Mouse (Mus musculus) cerebellum, adult 2 months (tissue): ENCODE data around the gene Cd244a. TPM values are rescaled to one million over a fixed set of nuclear protein-coding genes. Genes with fewer than 3 reads are reported as not detected.
A peak's percentile ranks its signal among the peaks of the same experiment; 100 is the strongest.

ENCODE experiments used
- DNase-seq, 2 experiments: peaks; one replicate each; pipeline ENCODE4 v3.0.0; 2021
- H3K27ac ChIP-seq: fragments of 200-500 bp; 2 replicates; pipeline ENCODE4 v1.5.1; 2012; ENCODE audit warnings: low read length, control low read depth, inconsistent platforms; ENCODE audit not compliant: insufficient read depth
- H3K27me3 ChIP-seq: fragments of 200-500 bp; 2 replicates; pipeline ENCODE4 v1.6.1; 2012; ENCODE audit warnings: inconsistent platforms, mild to moderate bottlenecking, low read length, moderate library complexity; ENCODE audit not compliant: control insufficient read depth, insufficient read depth
- H3K4me1 ChIP-seq: fragments of 200-500 bp; 2 replicates; pipeline ENCODE4 v1.6.1; 2011; ENCODE audit warnings: low read length; ENCODE audit not compliant: control insufficient read depth, insufficient read depth
- H3K4me3 ChIP-seq: fragments of 200-500 bp; replicated peaks from 2 replicates; pipeline ENCODE3; 2011; ENCODE audit warnings: mild to moderate bottlenecking, low read depth, low read length, control low read depth; ENCODE audit not compliant: insufficient read depth
- CTCF ChIP-seq: fragments of 200-500 bp; IDR thresholded peaks from 2 replicates; pipeline ENCODE4 v1.5.1; 2011; ENCODE audit warnings: low read depth, mild to moderate bottlenecking, control low read depth, low read length, moderate library complexity, borderline replicate concordance; ENCODE audit not compliant: insufficient read depth
- POLR2A ChIP-seq: fragments of 200-500 bp; IDR thresholded peaks from 2 replicates; pipeline ENCODE4 v1.6.1; 2011; ENCODE audit warnings: low read length, control low read depth, borderline replicate concordance; ENCODE audit not compliant: insufficient read depth
- WGBS: fragments of 180-500 bp; shearing (Covaris S2); methylation state at CpG from one replicate; pipeline ENCODE4 v1.1.7; 2018; 5-methylcytosine and 5-hydroxymethylcytosine counted together
- polyA plus RNA-seq: library from polyadenylated mRNA; depleted of rRNA; stranded (reverse); fragments of >200 nt; gene quantifications from 2 replicates; pipeline ENCODE4 v1.2.3, GENCODE M21; 2012

Gene Cd244a
- polyA plus RNA-seq, 1 experiment: not detected

GRCm38 (mm10) chr1:171619001-171619400 is 60.0 kb downstream of the Cd244a start:
- H3K4me3 ChIP-seq: no peak overlapping the region
- no peaks in the 10 kb centered on the region for H3K27me3 ChIP-seq
- H3K4me1 ChIP-seq: peaks cover 5% of the 10 kb centered on the region
- H3K27ac ChIP-seq: no peak overlapping the region
- TF ChIP-seq POLR2A: no peak
- no peak for TF ChIP-seq CTCF
- DNase-seq: no peak
- 79% methylated on average over 8 of the region's 8 CpGs for WGBS

GRCm38 (mm10) chr1:171619645-171620044 is 60.7 kb downstream of the Cd244a start:
- no peak for TF ChIP-seq CTCF
- no peak for TF ChIP-seq POLR2A
- 85% methylated on average over 3 of the region's 3 CpGs for WGBS
- H3K4me1 ChIP-seq: peaks cover 5% of the 10 kb centered on the region
- no peaks in the 10 kb centered on the region for H3K27me3 ChIP-seq
- H3K27ac ChIP-seq: no peak overlapping the region
- no peak for DNase-seq
- H3K4me3 ChIP-seq: no peak overlapping the region

GRCm38 (mm10) chr1:171620091-171620490 is 61.1 kb downstream of the Cd244a start:
- Histone ChIP-seq H3K4me1 (peaks cover 5% of the 10 kb centered on the region), H3K27me3 (no peaks in the 10 kb centered on the region), H3K4me3 (no peak overlapping the region), H3K27ac (no peak overlapping the region)
- 94% methylated on average over 6 of the region's 6 CpGs for WGBS
- TF ChIP-seq CTCF: no peak
- TF ChIP-seq POLR2A: no peak
- no peak for DNase-seq

GRCm38 (mm10) chr1:171627801-171628200 is 68.8 kb downstream of the Cd244a start:
- 78% methylated on average over 3 of the region's 3 CpGs for WGBS
- TF ChIP-seq CTCF (no peak), POLR2A (no peak)

GRCm38 (mm10) chr1:171629168-171629567 is 70.2 kb downstream of the Cd244a start:
- WGBS: 84% methylated on average over 6 of the region's 6 CpGs
- H3K27ac ChIP-seq: no peak overlapping the region
- H3K4me3 ChIP-seq: no peak overlapping the region
- H3K4me1 ChIP-seq: no peaks in the 10 kb centered on the region
- TF ChIP-seq CTCF (no peak), POLR2A (no peak)
- H3K27me3 ChIP-seq: no peaks in the 10 kb centered on the region
- no peak for DNase-seq

More at GRCm38 (mm10) chr1:171627801-171628200, 68.8 kb downstream of the Cd244a start:
- no peak overlapping the region for H3K27ac ChIP-seq
- H3K4me1 ChIP-seq: no peaks in the 10 kb centered on the region
- H3K4me3 ChIP-seq: no peak overlapping the region
- no peak for DNase-seq
- H3K27me3 ChIP-seq: no peaks in the 10 kb centered on the region

GRCm38 (mm10) chr1:171630041-171630440 is 71.0 kb downstream of the Cd244a start:
- no peak overlapping the region for H3K27ac ChIP-seq
- WGBS: 82% methylated on average over 7 of the region's 7 CpGs
- no peak overlapping the region for H3K4me3 ChIP-seq
- DNase-seq: no peak
- H3K4me1 ChIP-seq: no peaks in the 10 kb centered on the region
- no peak for TF ChIP-seq POLR2A
- TF ChIP-seq CTCF: no peak
- H3K27me3 ChIP-seq: no peaks in the 10 kb centered on the region

GRCm38 (mm10) chr1:171630912-171631311 is 71.9 kb downstream of the Cd244a start:
- TF ChIP-seq CTCF (no peak), POLR2A (no peak)
- no peak for DNase-seq
- 43% methylated on average over 4 of the region's 4 CpGs for WGBS
- Histone ChIP-seq H3K27ac (no peak overlapping the region), H3K4me3 (no peak overlapping the region), H3K27me3 (no peaks in the 10 kb centered on the region), H3K4me1 (no peaks in the 10 kb centered on the region)

GRCm38 (mm10) chr1:171631447-171631846 is 72.5 kb downstream of the Cd244a start:
- TF ChIP-seq CTCF (no peak), POLR2A (no peak)
- no peaks in the 10 kb centered on the region for H3K4me1 ChIP-seq
- whole genome bisulfite sequencing: 45% methylated on average over 2 of the region's 2 CpGs
- H3K27me3 ChIP-seq: no peaks in the 10 kb centered on the region
- peak in 1 of 2 experiments; percentile 4 for DNase-seq
- H3K27ac ChIP-seq: no peak overlapping the region
- no peak overlapping the region for H3K4me3 ChIP-seq

- no peak for TF ChIP-seq CTCF
- no peak for TF ChIP-seq POLR2A
Measured at GRCm38 (mm10) chr1:171635696-171636095, 76.7 kb downstream of the Cd244a start.

More at GRCm38 (mm10) chr1:171635696-171636095, 76.7 kb downstream of the Cd244a start:
- H3K4me3 ChIP-seq: no peak overlapping the region
- H3K4me1 ChIP-seq: no peaks in the 10 kb centered on the region
- H3K27me3 ChIP-seq: no peaks in the 10 kb centered on the region
- no peak for DNase-seq
- 59% methylated on average over 6 of the region's 6 CpGs for WGBS
- no peak overlapping the region for H3K27ac ChIP-seq
